Mouse (Mus musculus) kidney, adult 2 months (tissue): ENCODE measurements around the gene Cdiptos. TPM values are rescaled to one million over a fixed set of nuclear protein-coding genes. Genes with fewer than 3 reads are reported as not detected.

Source experiments
- DNase-seq: peaks from one replicate; pipeline ENCODE4 v3.0.0; 2021
- H3K27ac ChIP-seq: fragments of 200-500 bp; 2 replicates; pipeline ENCODE4 v1.5.1; 2012; ENCODE audit warnings: low read depth, low read length, control low read depth, inconsistent platforms; ENCODE audit not compliant: insufficient read depth
- H3K27me3 ChIP-seq: fragments of 200-500 bp; replicated peaks from 2 replicates; pipeline ENCODE4 v1.6.1; 2012; ENCODE audit warnings: mild to moderate bottlenecking, moderate library complexity, low read length, inconsistent platforms; ENCODE audit not compliant: control insufficient read depth, insufficient read depth
- H3K36me3 ChIP-seq: fragments of 200-500 bp; 2 replicates; pipeline ENCODE4 v1.6.1; 2012; ENCODE audit warnings: mild to moderate bottlenecking, moderate library complexity, low read length, inconsistent platforms; ENCODE audit not compliant: control insufficient read depth, insufficient read depth
- H3K4me1 ChIP-seq: fragments of 200-500 bp; 2 replicates; pipeline ENCODE4 v1.6.1; 2011; ENCODE audit warnings: low read length; ENCODE audit not compliant: control insufficient read depth, insufficient read depth
- H3K4me3 ChIP-seq: fragments of 200-500 bp; 2 replicates; pipeline ENCODE4 v1.5.1; 2011; ENCODE audit warnings: mild to moderate bottlenecking, low read depth, low read length, control low read depth; ENCODE audit not compliant: insufficient read depth
- CTCF ChIP-seq: fragments of 200-500 bp; conservative IDR thresholded peaks from 2 replicates; pipeline ENCODE4 v1.5.1; 2011; ENCODE audit warnings: low read depth, mild to moderate bottlenecking, control low read depth, low read length, moderate library complexity, mixed read lengths; ENCODE audit not compliant: insufficient read depth, insufficient read length
- POLR2A ChIP-seq: fragments of 200-500 bp; IDR thresholded peaks from one replicate; pipeline ENCODE4 v1.6.1; 2011; ENCODE audit warnings: low read depth, low read length, control low read depth
- WGBS: fragments of 180-500 bp; shearing (Covaris S2); methylation state at CpG from one replicate; pipeline ENCODE4 v1.1.7; 2018; 5-methylcytosine and 5-hydroxymethylcytosine counted together
- polyA plus RNA-seq: library from polyadenylated mRNA; depleted of rRNA; stranded (reverse); fragments of >200 nt; gene quantifications from 2 replicates; pipeline ENCODE4 v1.2.3, GENCODE M21; 2012

Cdiptos gene
- polyA plus RNA-seq, 1 experiment: 0.74 TPM

DNA sequence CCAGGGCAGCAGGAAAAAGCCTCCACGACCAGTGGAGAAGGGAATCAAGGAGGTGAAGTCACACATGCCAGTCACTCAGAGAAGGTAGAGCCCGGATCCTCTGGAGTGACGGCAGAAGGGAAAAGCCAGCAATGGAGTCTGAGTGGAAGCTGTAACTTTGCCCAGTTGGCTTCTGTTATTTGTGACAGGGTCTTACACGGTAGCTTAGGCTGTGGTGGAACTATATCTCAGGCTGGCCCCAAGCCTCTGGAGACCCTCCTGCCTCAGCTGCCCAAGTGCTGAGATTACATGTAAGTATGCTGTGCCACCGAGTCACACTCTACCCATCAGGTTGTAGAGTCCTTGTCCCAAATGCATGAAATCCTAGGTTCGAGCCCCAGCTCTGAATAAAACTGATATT lies 37.5 kb upstream of the Cdiptos start:
- Histone ChIP-seq H3K4me1 (peaks cover 11% of the 10 kb centered on the region; the same call in 1 of the 2 replicates), H3K27me3 (no peaks in the 10 kb centered on the region), H3K4me3 (no peak overlapping the region), H3K36me3 (no peaks in the 10 kb centered on the region), H3K27ac (no peak overlapping the region)
- 85% methylated on average over 6 of the region's 6 CpGs for WGBS
- DNase-seq: no peak
- TF ChIP-seq CTCF: no peak
- TF ChIP-seq POLR2A: no peak

DNA sequence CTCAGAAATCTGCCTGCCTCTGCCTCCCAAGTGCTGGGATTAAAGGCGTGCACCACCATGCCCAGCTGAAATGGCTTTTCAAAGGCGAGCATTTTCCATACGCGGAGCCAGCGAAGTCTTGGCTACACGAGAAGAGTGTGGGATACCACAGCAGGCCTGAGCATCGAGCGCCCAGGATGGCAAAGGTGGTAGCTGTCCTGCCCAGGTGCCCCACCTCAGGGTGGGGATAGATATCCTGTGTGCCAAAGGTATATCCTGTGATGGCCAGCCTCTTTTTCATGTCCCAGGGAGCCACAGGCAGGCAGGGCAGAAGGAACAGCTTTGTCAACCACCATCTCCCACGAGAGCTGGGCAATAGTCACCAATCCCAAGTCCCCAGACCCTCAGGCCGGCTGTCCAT lies 36.9 kb upstream of the Cdiptos start:
- no peak overlapping the region for H3K4me3 ChIP-seq
- H3K27ac ChIP-seq: no peak overlapping the region

DNA sequence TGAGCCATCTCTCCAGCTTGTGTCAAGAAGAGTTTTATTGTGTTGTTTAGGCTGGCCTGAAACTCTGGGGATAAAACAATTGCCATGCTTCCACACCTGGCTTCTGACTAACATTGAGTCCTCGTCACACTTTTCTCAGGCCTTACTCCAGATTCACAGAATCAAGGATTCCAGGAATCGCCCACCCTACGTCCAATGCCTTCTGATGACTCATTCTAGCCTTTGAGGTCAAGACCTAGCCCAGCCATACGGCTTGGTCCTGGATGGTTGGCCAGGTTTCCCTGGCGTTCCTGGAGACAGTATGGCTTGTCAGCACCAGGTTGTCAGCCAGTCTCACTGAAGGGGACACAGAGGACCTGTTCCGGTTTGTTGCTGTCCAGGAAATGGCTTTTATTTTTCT lies 36.5 kb upstream of the Cdiptos start:
- no peak for DNase-seq
- Histone ChIP-seq H3K36me3 (no peaks in the 10 kb centered on the region), H3K27me3 (no peaks in the 10 kb centered on the region), H3K4me3 (no peak overlapping the region), H3K4me1 (peaks cover 5% of the 10 kb centered on the region; the same call in 1 of the 2 replicates), H3K27ac (no peak overlapping the region)
- TF ChIP-seq CTCF (no peak), POLR2A (no peak)
- 66% methylated on average over 6 of the region's 6 CpGs for WGBS

More for the DNA sequence above, 36.9 kb upstream of the Cdiptos start:
- no peaks in the 10 kb centered on the region for H3K27me3 ChIP-seq
- no peaks in the 10 kb centered on the region for H3K36me3 ChIP-seq
- 93% methylated on average over 10 of the region's 10 CpGs for WGBS
- peaks cover 9% of the 10 kb centered on the region; the same call in 1 of the 2 replicates for H3K4me1 ChIP-seq
- TF ChIP-seq CTCF (no peak), POLR2A (no peak)
- no peak for DNase-seq

DNA sequence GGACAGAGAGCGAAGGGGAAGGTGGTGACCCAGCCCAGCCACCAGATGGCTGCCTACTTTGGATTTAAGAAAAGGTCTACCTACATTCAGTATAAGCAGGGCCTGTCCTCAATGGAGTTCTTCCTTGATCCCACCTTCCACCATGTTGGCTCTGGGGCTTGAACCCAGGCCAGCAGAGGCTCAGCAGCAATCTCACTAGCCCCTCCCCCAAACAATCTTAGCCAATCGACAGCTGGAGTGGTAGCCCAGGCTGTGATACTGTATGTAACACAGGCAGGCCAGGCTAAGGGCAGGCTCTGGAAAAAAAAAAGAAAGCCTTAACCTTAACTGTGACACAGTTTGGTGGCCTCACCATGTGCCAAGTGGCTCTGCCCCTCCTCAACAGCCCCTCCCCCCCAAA lies 35.8 kb upstream of the Cdiptos start:
- Histone ChIP-seq H3K27me3 (no peaks in the 10 kb centered on the region), H3K36me3 (no peaks in the 10 kb centered on the region), H3K27ac (no peak overlapping the region), H3K4me1 (peaks cover 5% of the 10 kb centered on the region; the same call in 1 of the 2 replicates), H3K4me3 (no peak overlapping the region)
- WGBS: 78% methylated on average over 2 of the region's 2 CpGs
- no peak for DNase-seq
- TF ChIP-seq POLR2A (no peak), CTCF (no peak)

DNA sequence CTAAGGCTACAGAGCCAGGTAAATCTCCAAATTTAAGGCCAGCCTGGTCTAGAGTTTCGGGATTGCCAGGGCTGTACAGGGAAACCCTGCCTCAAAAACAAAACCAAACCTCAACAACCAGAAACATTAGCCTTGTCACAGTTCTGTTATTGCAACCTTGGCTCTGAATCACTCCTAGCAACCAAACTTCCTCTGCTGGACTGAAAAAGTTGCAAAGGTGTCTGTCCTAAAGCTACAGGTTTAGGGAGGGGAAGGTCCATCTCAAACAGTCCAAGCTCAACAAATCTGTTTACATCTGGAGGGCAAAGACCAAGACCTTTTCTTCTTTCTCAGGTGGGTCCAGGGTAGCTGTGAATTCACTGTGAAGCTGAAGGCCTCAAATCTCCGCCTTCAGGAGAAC lies 35.2 kb upstream of the Cdiptos start:
- no peak for DNase-seq
- Histone ChIP-seq H3K36me3 (no peaks in the 10 kb centered on the region), H3K4me3 (no peak overlapping the region), H3K27me3 (no peaks in the 10 kb centered on the region), H3K27ac (no peak overlapping the region), H3K4me1 (peaks cover 5% of the 10 kb centered on the region; the same call in 1 of the 2 replicates)
- 90% methylated on average over 2 of the region's 2 CpGs for WGBS
- no peak for TF ChIP-seq POLR2A
- TF ChIP-seq CTCF: no peak

DNA sequence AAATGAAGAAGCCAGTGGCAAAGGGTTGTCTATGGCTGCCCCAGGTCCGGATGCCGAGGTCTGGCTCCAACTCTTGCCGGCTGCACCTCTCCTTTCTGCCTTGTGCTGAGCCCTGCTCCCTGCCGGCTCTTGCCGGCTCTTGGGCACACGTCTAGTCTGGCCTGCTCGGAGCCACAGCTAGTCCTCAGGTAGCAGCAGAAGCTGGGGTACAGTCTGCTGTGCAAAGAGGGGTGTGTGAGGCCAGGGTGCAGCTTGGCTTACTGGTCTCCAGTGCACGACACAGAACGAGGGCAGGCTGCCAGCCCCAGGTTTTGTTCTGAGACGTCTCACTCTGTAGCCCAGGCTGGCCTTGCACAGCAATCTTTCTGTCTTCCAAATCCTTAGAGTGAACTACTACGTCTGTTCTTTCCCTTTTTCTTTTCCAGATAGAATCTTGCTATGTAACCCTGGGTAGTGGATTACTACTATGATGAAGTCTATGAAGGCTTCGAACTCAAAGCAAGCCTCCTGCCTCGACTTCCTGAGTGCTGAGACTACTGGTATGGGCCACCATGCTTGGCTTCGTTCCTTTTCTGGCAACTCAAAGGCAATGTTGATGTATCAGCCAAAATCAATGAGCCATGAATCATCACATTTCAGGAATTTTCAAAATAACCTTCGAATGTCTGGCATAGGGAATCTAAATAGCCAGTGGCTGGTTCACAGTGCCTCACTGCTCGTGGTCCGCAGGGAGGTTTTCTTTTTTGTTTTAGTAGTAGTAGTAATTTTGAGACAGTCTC lies 33.6 kb upstream of the Cdiptos start:
- TF ChIP-seq CTCF: no peak
- no peak for TF ChIP-seq POLR2A
- H3K27me3 ChIP-seq: no peaks in the 10 kb centered on the region
- peak overlapping the region; percentile 66 for H3K27ac ChIP-seq
- H3K36me3 ChIP-seq: no peaks in the 10 kb centered on the region
- 65% methylated on average over 17 of the region's 17 CpGs for WGBS
- DNase-seq: no peak
- H3K4me1 ChIP-seq: peaks cover 8% of the 10 kb centered on the region; the same call in 1 of the 2 replicates
- no peak overlapping the region for H3K4me3 ChIP-seq

DNA sequence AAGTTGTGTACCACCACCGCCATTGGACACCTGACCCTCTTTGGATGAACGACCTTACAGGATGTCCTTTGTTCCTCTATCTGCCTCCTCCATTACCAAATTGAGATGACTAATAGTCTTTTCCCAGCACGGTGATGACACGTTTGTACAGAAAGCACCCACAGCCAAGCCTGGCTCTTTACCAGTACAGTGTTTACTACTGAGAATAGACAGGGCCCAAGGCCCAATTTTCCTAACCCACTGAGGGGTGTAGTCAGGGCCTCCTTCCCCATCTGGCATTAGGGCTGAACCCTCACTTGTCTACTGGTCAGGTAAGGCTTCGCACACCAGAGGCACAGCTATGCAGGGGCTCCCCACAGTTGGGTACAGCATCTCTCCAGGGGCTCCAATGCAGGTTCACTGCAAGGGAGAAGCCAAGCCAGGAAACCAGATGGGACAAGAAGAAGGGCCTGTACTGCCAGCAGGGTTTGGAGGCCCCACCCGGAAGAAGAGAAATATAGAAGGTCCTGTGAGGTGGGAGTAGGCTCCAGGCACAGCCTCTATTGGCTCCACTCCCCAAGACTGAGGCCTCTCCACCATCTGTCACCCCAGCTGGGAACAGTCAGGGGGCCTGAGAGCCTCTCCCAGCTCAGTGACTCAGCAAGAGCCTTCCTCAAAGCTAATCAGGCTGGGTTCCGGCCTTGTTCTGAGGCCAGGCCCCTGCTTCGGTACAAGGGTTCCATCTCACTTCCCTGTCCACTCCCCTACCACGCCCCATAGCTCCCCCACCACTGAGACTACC lies 32.5 kb upstream of the Cdiptos start:
- TF ChIP-seq CTCF (no peak), POLR2A (no peak)
- Histone ChIP-seq H3K36me3 (no peaks in the 10 kb centered on the region), H3K4me1 (peaks cover 9% of the 10 kb centered on the region; the same call in 1 of the 2 replicates), H3K27ac (peak overlapping the region; percentile 66), H3K27me3 (no peaks in the 10 kb centered on the region), H3K4me3 (no peak overlapping the region)
- DNase-seq: peak; percentile 67
- WGBS: 55% methylated on average over 9 of the region's 9 CpGs
